Mouse (Mus musculus): ENCODE results near the gene Pmm2.

The Pmm2 gene

GRCm38 (mm10) chr16:8637217-8638051 is at the start of gene Pmm2, which contains the start of gene Tmem186:
Gene Pmm2, plus strand, starts transcription at chr16:8637674.
Gene Tmem186, minus strand, starts transcription at chr16:8637712.
- peak; percentile 76 for DNase-seq (ENCODE audit: low spot score)

GRCm38 (mm10) chr16:8595411-8595810 is 42.1 kb upstream of the Pmm2 start:
- no peak for DNase-seq (ENCODE audit: low spot score)

- DNase-seq (ENCODE audit: low spot score): no peak
Observed at GRCm38 (mm10) chr16:8596336-8596735, 41.1 kb upstream of the Pmm2 start.

GRCm38 (mm10) chr16:8597516-8597915 is 40.0 kb upstream of the Pmm2 start:
- no peak for DNase-seq (ENCODE audit: low spot score)

GRCm38 (mm10) chr16:8603789-8604188 is 33.7 kb upstream of the Pmm2 start:
- DNase-seq (ENCODE audit: low spot score): no peak

- DNase-seq (ENCODE audit: low spot score): peak; percentile 17
Observed at GRCm38 (mm10) chr16:8610397-8610796, 27.1 kb upstream of the Pmm2 start.

GRCm38 (mm10) chr16:8612214-8613005 is 25.1 kb upstream of the Pmm2 start:
- no peak for DNase-seq (ENCODE audit: low spot score)

- no peak for DNase-seq (ENCODE audit: low spot score)
Observed at GRCm38 (mm10) chr16:8613039-8613438, 24.4 kb upstream of the Pmm2 start.

- no peak for DNase-seq (ENCODE audit: low spot score)
Observed at GRCm38 (mm10) chr16:8613447-8613846, 24.0 kb upstream of the Pmm2 start.

- DNase-seq (ENCODE audit: low spot score): no peak
Observed at GRCm38 (mm10) chr16:8619659-8620314, 17.7 kb upstream of the Pmm2 start.

GRCm38 (mm10) chr16:8620315-8621115 is 17.0 kb upstream of the Pmm2 start:
- no peak for DNase-seq (ENCODE audit: low spot score)

GRCm38 (mm10) chr16:8630419-8630818 is 7.1 kb upstream of the Pmm2 start:
- DNase-seq (ENCODE audit: low spot score): no peak

- DNase-seq (ENCODE audit: low spot score): peak; percentile 45
Observed at GRCm38 (mm10) chr16:8631428-8631827, 6.0 kb upstream of the Pmm2 start.

- no peak for DNase-seq (ENCODE audit: low spot score)
Observed at GRCm38 (mm10) chr16:8636867-8637216, 632 bp upstream of the Pmm2 start.

GRCm38 (mm10) chr16:8638131-8638530 is 657 bp downstream of the Pmm2 start:
- no peak for DNase-seq (ENCODE audit: low spot score)

GRCm38 (mm10) chr16:8639466-8640191 is 2.2 kb downstream of the Pmm2 start:
- DNase-seq (ENCODE audit: low spot score): peak; percentile 42

GRCm38 (mm10) chr16:8643855-8644254 is 6.4 kb downstream of the Pmm2 start:
- DNase-seq (ENCODE audit: low spot score): peak; percentile 44

GRCm38 (mm10) chr16:8645546-8645945 is 8.1 kb downstream of the Pmm2 start:
- no peak for DNase-seq (ENCODE audit: low spot score)

- no peak for DNase-seq (ENCODE audit: low spot score)
Observed at GRCm38 (mm10) chr16:8650007-8650406, 12.5 kb downstream of the Pmm2 start.

- DNase-seq (ENCODE audit: low spot score): no peak
Observed at GRCm38 (mm10) chr16:8655108-8655507, 17.6 kb downstream of the Pmm2 start.

- no peak for DNase-seq (ENCODE audit: low spot score)
Observed at GRCm38 (mm10) chr16:8655599-8655998, 18.1 kb downstream of the Pmm2 start.

Data from T-cell, adult 2 months (primary cell).